Mouse (Mus musculus) lung, embryonic 15.5 days (tissue): ENCODE data around the gene Tulp4. TPM values are rescaled to one million over a fixed set of nuclear protein-coding genes. Genes with fewer than 3 reads are reported as not detected.
"Not testable (repeated sequence)": the region's sequence is repeated elsewhere in the genome, so short reads cannot be mapped to it uniquely, and the experiment has no call there.

ENCODE experiments used
- ATAC-seq: fragments of 200-750 bp; cut with Nextera tagmentation; 2 replicates; pipeline ENCODE4 v1.8.0; 2017; ENCODE audit warnings: moderate number of reproducible peaks, borderline replicate concordance; ENCODE audit not compliant: low FRiP score, low TSS enrichment; ENCODE audit errors: extremely low read depth
- H3K27ac ChIP-seq: fragments of 300-500 bp; sonication (generic); 2 replicates; pipeline ENCODE4 v1.5.1; 2015; ENCODE audit warnings: moderate library complexity, mild to moderate bottlenecking, inconsistent platforms
- H3K27me3 ChIP-seq: fragments of 300-500 bp; sonication (generic); 2 replicates; pipeline ENCODE4 v1.6.1; 2015; ENCODE audit warnings: inconsistent platforms
- H3K36me3 ChIP-seq: fragments of 300-500 bp; sonication (generic); 2 replicates; pipeline ENCODE4 v1.6.1; 2015; ENCODE audit warnings: inconsistent platforms
- H3K4me1 ChIP-seq: fragments of 300-500 bp; sonication (generic); 2 replicates; pipeline ENCODE4 v1.6.1; 2015; ENCODE audit warnings: inconsistent platforms
- H3K4me2 ChIP-seq: fragments of 300-500 bp; sonication (generic); 2 replicates; pipeline ENCODE4 v1.6.1; 2015; ENCODE audit warnings: inconsistent platforms, mild to moderate bottlenecking, moderate library complexity
- H3K4me3 ChIP-seq: fragments of 300-500 bp; sonication (generic); 2 replicates; pipeline ENCODE4 v1.5.1; 2015; ENCODE audit warnings: mild to moderate bottlenecking, inconsistent platforms
- H3K9ac ChIP-seq: fragments of 300-500 bp; sonication (generic); 2 replicates; pipeline ENCODE4 v1.6.1; 2015; ENCODE audit warnings: inconsistent platforms
- H3K9me3 ChIP-seq: fragments of 300-500 bp; sonication (generic); 2 replicates; pipeline ENCODE4 v1.6.1; 2016; ENCODE audit warnings: inconsistent platforms
- WGBS: fragments of 180-500 bp; shearing (Covaris S2); methylation state at CpG from one replicate; pipeline ENCODE4 v1.1.7; 2015; 5-methylcytosine and 5-hydroxymethylcytosine counted together
- polyA plus RNA-seq: library from polyadenylated mRNA; unstranded; fragments of >200 nt; fragmentation: Nextera tagmentation; extraction: Ambion mirVana; gene quantifications from 2 replicates; pipeline ENCODE4 v1.2.1, GENCODE M21; 2015

Gene Tulp4
- polyA plus RNA-seq, 1 experiment from 2014 or later, result 82.4 TPM

GRCm38 (mm10) chr17:6197491-6197890 lies 91.3 kb downstream of the Tulp4 start:
- Histone ChIP-seq H3K4me3 (no peak overlapping the region), H3K4me2 (no peak overlapping the region), H3K36me3 (peaks cover 14% of the 10 kb centered on the region), H3K27me3 (no peaks in the 10 kb centered on the region), H3K4me1 (no peaks in the 10 kb centered on the region), H3K9me3 (no peaks in the 10 kb centered on the region), H3K27ac (no peak overlapping the region), H3K9ac (no peak overlapping the region)
- 77% methylated on average over 7 of the region's 7 CpGs for WGBS
- no peak for ATAC-seq

- H3K36me3 ChIP-seq, result peaks cover 11% of the 10 kb centered on the region
- WGBS, result 82% methylated on average over 6 of the region's 6 CpGs
These were observed 92.4 kb downstream of the Tulp4 start for GRCm38 (mm10) chr17:6198670-6199069.

GRCm38 (mm10) chr17:6199166-6199565 lies 92.9 kb downstream of the Tulp4 start:
- no peaks in the 10 kb centered on the region for H3K4me1 ChIP-seq
- no peaks in the 10 kb centered on the region for H3K27me3 ChIP-seq
- no peak overlapping the region for H3K4me2 ChIP-seq
- no peak overlapping the region for H3K27ac ChIP-seq
- no peak overlapping the region for H3K9ac ChIP-seq
- 61% methylated on average over 4 of the region's 4 CpGs for WGBS
- H3K4me3 ChIP-seq, result no peak overlapping the region
- H3K36me3 ChIP-seq, result peaks cover 11% of the 10 kb centered on the region; the same call in 1 of the 2 replicates
- no peaks in the 10 kb centered on the region for H3K9me3 ChIP-seq
- ATAC-seq, result no peak

More at GRCm38 (mm10) chr17:6198670-6199069, 92.4 kb downstream of the Tulp4 start:
- H3K9me3 ChIP-seq, result no peaks in the 10 kb centered on the region
- no peaks in the 10 kb centered on the region for H3K27me3 ChIP-seq
- no peak overlapping the region for H3K4me3 ChIP-seq
- H3K9ac ChIP-seq, result no peak overlapping the region
- no peaks in the 10 kb centered on the region for H3K4me1 ChIP-seq
- no peak overlapping the region for H3K27ac ChIP-seq
- ATAC-seq, result no peak
- H3K4me2 ChIP-seq, result no peak overlapping the region

GRCm38 (mm10) chr17:6201522-6202250 lies 95.4 kb downstream of the Tulp4 start:
- no peaks in the 10 kb centered on the region for H3K4me1 ChIP-seq
- H3K27me3 ChIP-seq, result no peaks in the 10 kb centered on the region
- peaks cover 20% of the 10 kb centered on the region for H3K36me3 ChIP-seq
- no peaks in the 10 kb centered on the region for H3K9me3 ChIP-seq
- H3K4me2 ChIP-seq, result no peak overlapping the region
- 93% methylated on average over 14 of the region's 14 CpGs for WGBS
- no peak for ATAC-seq
- no peak overlapping the region for H3K4me3 ChIP-seq
- no peak overlapping the region for H3K9ac ChIP-seq
- no peak overlapping the region for H3K27ac ChIP-seq

- Histone ChIP-seq H3K36me3 (peaks cover 27% of the 10 kb centered on the region), H3K9me3 (no peaks in the 10 kb centered on the region), H3K4me1 (no peaks in the 10 kb centered on the region), H3K4me2 (no peak overlapping the region), H3K9ac (no peak overlapping the region), H3K27ac (no peak overlapping the region), H3K4me3 (no peak overlapping the region), H3K27me3 (no peaks in the 10 kb centered on the region)
- WGBS, result 67% methylated on average over 14 of the region's 14 CpGs
- no peak for ATAC-seq
These were observed 96.3 kb downstream of the Tulp4 start for GRCm38 (mm10) chr17:6202389-6203110.

GRCm38 (mm10) chr17:6203126-6203525 lies 96.9 kb downstream of the Tulp4 start:
- Histone ChIP-seq H3K9ac (no peak overlapping the region), H3K36me3 (peaks cover 29% of the 10 kb centered on the region), H3K4me3 (no peak overlapping the region), H3K27ac (no peak overlapping the region), H3K9me3 (no peaks in the 10 kb centered on the region), H3K4me1 (no peaks in the 10 kb centered on the region), H3K4me2 (no peak overlapping the region), H3K27me3 (no peaks in the 10 kb centered on the region)
- 75% methylated on average over 7 of the region's 7 CpGs for WGBS
- no peak for ATAC-seq

- Histone ChIP-seq H3K4me1 (no peaks in the 10 kb centered on the region), H3K4me2 (no peak overlapping the region), H3K9me3 (no peaks in the 10 kb centered on the region), H3K27me3 (no peaks in the 10 kb centered on the region), H3K9ac (no peak overlapping the region), H3K27ac (peak overlapping the region; percentile 47; the same call in 1 of the 2 replicates), H3K36me3 (peaks cover 29% of the 10 kb centered on the region), H3K4me3 (no peak overlapping the region)
- ATAC-seq, result no peak
- WGBS, result 43% methylated on average over 4 of the region's 4 CpGs
These were observed 97.6 kb downstream of the Tulp4 start for GRCm38 (mm10) chr17:6203795-6204194.

- H3K9ac ChIP-seq, result no peak overlapping the region
- H3K36me3 ChIP-seq, result peaks cover 35% of the 10 kb centered on the region
- no peaks in the 10 kb centered on the region for H3K27me3 ChIP-seq
- 76% methylated on average over 1 of the region's 1 CpGs for WGBS
- no peaks in the 10 kb centered on the region for H3K4me1 ChIP-seq
- no peak for ATAC-seq
- H3K4me3 ChIP-seq, result no peak overlapping the region
- no peak overlapping the region for H3K27ac ChIP-seq
- H3K4me2 ChIP-seq, result no peak overlapping the region
- H3K9me3 ChIP-seq, result no peaks in the 10 kb centered on the region
These were observed 105.5 kb downstream of the Tulp4 start for GRCm38 (mm10) chr17:6211721-6212120.

- no peak for ATAC-seq
- Histone ChIP-seq H3K4me1 (no peaks in the 10 kb centered on the region), H3K27me3 (no peaks in the 10 kb centered on the region), H3K27ac (no peak overlapping the region), H3K4me2 (no peak overlapping the region), H3K9ac (no peak overlapping the region), H3K4me3 (no peak overlapping the region), H3K9me3 (no peaks in the 10 kb centered on the region), H3K36me3 (peaks cover 25% of the 10 kb centered on the region)
- WGBS, result 86% methylated on average over 4 of the region's 4 CpGs
These were observed 109.4 kb downstream of the Tulp4 start for GRCm38 (mm10) chr17:6215640-6216039.

GRCm38 (mm10) chr17:6216514-6216913 lies 110.3 kb downstream of the Tulp4 start:
- H3K4me2 ChIP-seq, result no peak overlapping the region
- no peak for ATAC-seq
- H3K9ac ChIP-seq, result no peak overlapping the region
- H3K27ac ChIP-seq, result no peak overlapping the region
- WGBS, result 87% methylated on average over 10 of the region's 10 CpGs
- no peak overlapping the region for H3K4me3 ChIP-seq
- peaks cover 25% of the 10 kb centered on the region for H3K36me3 ChIP-seq
- no peaks in the 10 kb centered on the region for H3K9me3 ChIP-seq
- H3K4me1 ChIP-seq, result no peaks in the 10 kb centered on the region
- no peaks in the 10 kb centered on the region for H3K27me3 ChIP-seq

- not testable (repeated sequence) for H3K4me1 ChIP-seq, H3K4me3 ChIP-seq, H3K27me3 ChIP-seq, H3K9ac ChIP-seq, H3K36me3 ChIP-seq, ATAC-seq, H3K9me3 ChIP-seq, H3K4me2 ChIP-seq, H3K27ac ChIP-seq
- WGBS, result no CpG with 5 or more reads among the region's 7 CpGs
These were observed 126.4 kb downstream of the Tulp4 start for GRCm38 (mm10) chr17:6232633-6233032.

- not testable (repeated sequence) for ATAC-seq, H3K36me3 ChIP-seq, H3K4me3 ChIP-seq, H3K27ac ChIP-seq, H3K9me3 ChIP-seq, H3K27me3 ChIP-seq, H3K4me1 ChIP-seq, H3K4me2 ChIP-seq, H3K9ac ChIP-seq
- 92% methylated on average over 1 of the region's 1 CpGs for WGBS
These were observed 145.1 kb downstream of the Tulp4 start for GRCm38 (mm10) chr17:6251298-6251697.
